Mouse (Mus musculus) G1E (cell line): Measurements from ENCODE around the gene Atp1a2.

ENCODE experiments used
- CTCF ChIP-seq: IDR thresholded peaks from 2 replicates; pipeline ENCODE4 v1.5.1; 2012; ENCODE audit warnings: low read depth, low read length, inconsistent platforms, mixed read lengths
- GATA1 ChIP-seq: IDR thresholded peaks from 2 replicates; pipeline ENCODE4 v1.6.1; 2012; ENCODE audit warnings: borderline replicate concordance, low read length, inconsistent platforms, mixed read lengths

GRCm38 (mm10) chr1:172278328-172278727 lies 19.5 kb downstream of the Atp1a2 start:
- TF ChIP-seq GATA1 = no peak
- no peak for TF ChIP-seq CTCF
